Mouse (Mus musculus) CH12.LX (cell line): ENCODE measurements around the gene Clic4. TPM values are rescaled to one million over a fixed set of nuclear protein-coding genes. Genes with fewer than 3 reads are reported as not detected.

Experiments used
- DNase-seq: peaks from one replicate; pipeline ENCODE4 v3.0.0-alpha.2; 2013; ENCODE audit errors: extremely low read depth
- H3K27ac ChIP-seq: 2 replicates; pipeline ENCODE4 v1.5.1; 2012; ENCODE audit warnings: low read depth, mild to moderate bottlenecking, control low read depth, moderate library complexity; ENCODE audit not compliant: insufficient read depth
- H3K27me3 ChIP-seq: replicated peaks from 2 replicates; pipeline ENCODE3; 2012; ENCODE audit warnings: inconsistent platforms
- H3K36me3 ChIP-seq, 2 experiments: replicated peaks in 1 of 2; 2 replicates each; pipeline versions ENCODE3 to v1.6.1; 2012; ENCODE audit warnings: inconsistent platforms in 1 of 2, low read length in 1 of 2, mild to moderate bottlenecking in 1 of 2, mixed read lengths in 1 of 2, moderate library complexity in 1 of 2; ENCODE audit not compliant: control insufficient read depth in 1 of 2, insufficient read depth in 1 of 2
- H3K4me1 ChIP-seq, 2 experiments: 2 replicates each; pipeline ENCODE4 v1.6.1; 2012; ENCODE audit warnings: inconsistent platforms in 1 of 2, moderate library complexity in 1 of 2; ENCODE audit not compliant: insufficient read depth in 2 of 2, control insufficient read depth in 1 of 2
- H3K4me2 ChIP-seq: 2 replicates; pipeline ENCODE4 v1.6.1; 2012; ENCODE audit warnings: low read depth, mild to moderate bottlenecking, control low read depth; ENCODE audit not compliant: poor library complexity, insufficient read depth, severe bottlenecking
- H3K4me3 ChIP-seq, 3 experiments: fragments of 150-350 bp in 1 of 3; sonication (generic) in 1 of 3; replicated peaks in 1 of 3; 2 replicates each; pipeline versions ENCODE3 to v1.5.1; 2011 to 2012; ENCODE audit warnings: low read depth in 2 of 3, low read length in 2 of 3, mild to moderate bottlenecking in 2 of 3, moderate library complexity in 2 of 3, control low read depth in 1 of 3, improper control_type of control experiment in 1 of 3, inconsistent platforms in 1 of 3, mixed read lengths in 1 of 3; ENCODE audit not compliant: poor library complexity in 1 of 3
- H3K79me2 ChIP-seq: replicated peaks from 2 replicates; pipeline ENCODE4 v1.6.1; 2012; ENCODE audit warnings: mild to moderate bottlenecking, moderate library complexity; ENCODE audit not compliant: control insufficient read depth, poor library complexity, insufficient read depth, severe bottlenecking; ENCODE audit errors: extremely low read depth
- H3K9ac ChIP-seq: 2 replicates; pipeline ENCODE4 v1.6.1; 2012; ENCODE audit warnings: low read depth, mild to moderate bottlenecking, control low read depth, moderate library complexity; ENCODE audit not compliant: insufficient read depth
- H3K9me3 ChIP-seq: replicated peaks from 2 replicates; pipeline ENCODE3; 2012; ENCODE audit warnings: low read length, inconsistent platforms, mixed read lengths
- CHD2 ChIP-seq: IDR thresholded peaks from 2 replicates; pipeline ENCODE4 v1.6.1; 2011; ENCODE audit warnings: low read length, improper control_type of control experiment
- ELF1 ChIP-seq: IDR thresholded peaks from 2 replicates; pipeline ENCODE4 v1.6.1; 2014; ENCODE audit warnings: low read depth, mild to moderate bottlenecking, inconsistent platforms, low read length, improper control_type of control experiment
- GABPA ChIP-seq: IDR thresholded peaks from 2 replicates; pipeline ENCODE4 v1.6.1; 2012; ENCODE audit warnings: low read depth, low read length, improper control_type of control experiment, inconsistent platforms; ENCODE audit not compliant: insufficient replicate concordance
- HCFC1 ChIP-seq: IDR thresholded peaks from 2 replicates; pipeline ENCODE4 v1.6.1; 2012; ENCODE audit warnings: low read depth, mild to moderate bottlenecking, inconsistent platforms, low read length, improper control_type of control experiment
- JUN ChIP-seq: IDR thresholded peaks from 2 replicates; pipeline ENCODE4 v1.6.1; 2011; ENCODE audit warnings: low read depth, mild to moderate bottlenecking, low read length, improper control_type of control experiment, moderate library complexity; ENCODE audit not compliant: insufficient read depth
- JUND ChIP-seq: conservative IDR thresholded peaks from 2 replicates; pipeline ENCODE4 v1.6.1; 2011; ENCODE audit warnings: low read depth, low read length, improper control_type of control experiment
- KAT2A ChIP-seq: IDR thresholded peaks from 2 replicates; pipeline ENCODE4 v1.6.1; 2012; ENCODE audit warnings: low read length, improper control_type of control experiment, inconsistent platforms; ENCODE audit not compliant: insufficient replicate concordance
- MAFK ChIP-seq: IDR thresholded peaks from 2 replicates; pipeline ENCODE4 v1.6.1; 2011; ENCODE audit warnings: low read length, improper control_type of control experiment; ENCODE audit not compliant: insufficient replicate concordance
- MAZ ChIP-seq: IDR thresholded peaks from 2 replicates; pipeline ENCODE4 v1.6.1; 2012; ENCODE audit warnings: low read depth, mild to moderate bottlenecking, inconsistent platforms, low read length, improper control_type of control experiment, moderate library complexity
- MXI1 ChIP-seq: IDR thresholded peaks from 2 replicates; pipeline ENCODE4 v1.6.1; 2011; ENCODE audit warnings: mild to moderate bottlenecking, low read depth, low read length, improper control_type of control experiment
- MYC ChIP-seq: IDR thresholded peaks from 2 replicates; pipeline ENCODE4 v1.6.1; 2011; ENCODE audit warnings: low read depth, mild to moderate bottlenecking, improper control_type of control experiment, low read length
- NRF1 ChIP-seq: IDR thresholded peaks from 2 replicates; pipeline ENCODE4 v1.6.1; 2014; ENCODE audit warnings: low read depth, mild to moderate bottlenecking, inconsistent platforms, low read length, improper control_type of control experiment, moderate library complexity
- POLR2A ChIP-seq: IDR thresholded peaks from 2 replicates; pipeline ENCODE4 v1.6.1; 2011; ENCODE audit warnings: low read depth, mild to moderate bottlenecking, improper control_type of control experiment, low read length
- RCOR1 ChIP-seq: conservative IDR thresholded peaks from 2 replicates; pipeline ENCODE4 v1.6.1; 2012; ENCODE audit warnings: low read depth, mild to moderate bottlenecking, inconsistent platforms, low read length, improper control_type of control experiment
- SIN3A ChIP-seq: IDR thresholded peaks from 2 replicates; pipeline ENCODE4 v1.6.1; 2012; ENCODE audit warnings: low read length, improper control_type of control experiment, inconsistent platforms
- SMC3 ChIP-seq: IDR thresholded peaks from 2 replicates; pipeline ENCODE4 v1.6.1; 2011; ENCODE audit warnings: low read depth, low read length, improper control_type of control experiment
- TBP ChIP-seq: conservative IDR thresholded peaks from 2 replicates; pipeline ENCODE4 v1.6.1; 2011; ENCODE audit warnings: low read depth, low read length, improper control_type of control experiment
- TCF12 ChIP-seq: IDR thresholded peaks from 2 replicates; pipeline ENCODE4 v1.6.1; 2014; ENCODE audit warnings: low read depth, mild to moderate bottlenecking, inconsistent platforms, low read length, improper control_type of control experiment
- UBTF ChIP-seq: IDR thresholded peaks from 2 replicates; pipeline ENCODE4 v1.6.1; 2012; ENCODE audit warnings: low read depth, mild to moderate bottlenecking, inconsistent platforms, low read length, improper control_type of control experiment, moderate library complexity
- USF1 ChIP-seq: IDR thresholded peaks from 2 replicates; pipeline ENCODE4 v1.6.1; 2014; ENCODE audit warnings: low read depth, mild to moderate bottlenecking, inconsistent platforms, low read length, improper control_type of control experiment
- ZC3H11A ChIP-seq: IDR thresholded peaks from 2 replicates; pipeline ENCODE4 v1.6.1; 2012; ENCODE audit warnings: low read depth, mild to moderate bottlenecking, inconsistent platforms, low read length, improper control_type of control experiment
- ZNF384 ChIP-seq: IDR thresholded peaks from 2 replicates; pipeline ENCODE4 v1.6.1; 2012; ENCODE audit warnings: low read depth, low read length, improper control_type of control experiment, inconsistent platforms
- dilution Hi-C: fragments of 300-500 bp; cut with MboI; formaldehyde crosslinking; loops from 2 replicates; pipeline ENCODE4 v1.14.3; 2020; ENCODE audit warnings: low sequenced_read_pairs; ENCODE audit not compliant: extremely low pct_unique_long_range_greater_than_20kb, extremely low pct_ligation_motif_present
- in situ Hi-C: fragments of 300-500 bp; cut with MboI; formaldehyde crosslinking; loops from 3 replicates; pipeline ENCODE4 v1.14.3; 2019; ENCODE audit warnings: low sequenced_read_pairs, low pct_ligation_motif_present, low pct_unique_long_range_greater_than_20kb, mixed read lengths
- polyA plus RNA-seq: library from polyadenylated mRNA; unstranded; fragments of >175 nt; gene quantifications from 2 replicates; pipeline ENCODE4 v1.2.1, GENCODE M21; 2012; ENCODE audit warnings: low read depth; ENCODE audit not compliant: insufficient read length
- total RNA-seq, 2 experiments: library from RNA; depleted of rRNA; stranded (reverse); fragments of 300-350 nt in 1 of 2; fragments of >200 nt in 1 of 2; gene quantifications; 2 replicates each; pipeline ENCODE4 v1.2.3; 2012 to 2014

Gene Clic4
- total and polyA plus RNA-seq, 3 experiments = 154 to 214 (median 199) TPM

- no peak overlapping the region for H3K4me3 ChIP-seq
- H3K36me3 ChIP-seq = peaks cover 2 to 8% of the 10 kb centered on the region in 2 experiments
- dilution Hi-C loops = no loop called here
- TF ChIP-seq KAT2A (no peak), CHD2 (no peak), ZNF384 (no peak), SMC3 (no peak), MAFK (no peak), TBP (no peak), UBTF (no peak), MXI1 (no peak), TCF12 (no peak), USF1 (no peak), RCOR1 (no peak), ELF1 (no peak), MAZ (no peak), GABPA (no peak), ZC3H11A (no peak), POLR2A (no peak), JUND (no peak), JUN (no peak)
- H3K9me3 ChIP-seq = peaks cover under 1% of the 10 kb centered on the region
- no peak for DNase-seq
- no peaks in the 10 kb centered on the region for H3K79me2 ChIP-seq
- no peaks in the 10 kb centered on the region for H3K27me3 ChIP-seq
- no peak overlapping the region for H3K4me2 ChIP-seq
- no peak overlapping the region for H3K9ac ChIP-seq
- in situ Hi-C loops = loop anchor here (5.0 to 10.0 kb wide), 3 partner anchors 32 to 235 kb away; no protein-coding TSS in a partner anchor
- H3K27ac ChIP-seq = no peak overlapping the region
- H3K4me1 ChIP-seq = peaks cover 28 to 67% of the 10 kb centered on the region in 2 experiments
Observed at GRCm38 (mm10) chr4:135309726-135310125, 37.1 kb upstream of the Clic4 start.

GRCm38 (mm10) chr4:135309112-135309659 is 36.6 kb upstream of the Clic4 start:
- in situ Hi-C loops = no loop called here
- no peaks in the 10 kb centered on the region for H3K27me3 ChIP-seq
- TF ChIP-seq SMC3 = no peak
- no peak for TF ChIP-seq MYC
- no peak for TF ChIP-seq GABPA
- no peak for TF ChIP-seq ZNF384
- no peak for TF ChIP-seq TBP
- no peak for TF ChIP-seq ZC3H11A
- no peak for TF ChIP-seq HCFC1
- no peak for TF ChIP-seq NRF1
- no peak for TF ChIP-seq SIN3A
- TF ChIP-seq JUN = no peak
- TF ChIP-seq, all 38 proteins: peak for 0
- Histone ChIP-seq H3K4me2 (no peak overlapping the region), H3K27ac (no peak overlapping the region), H3K36me3 (peaks cover 0 to 3% of the 10 kb centered on the region in 2 experiments), H3K9ac (no peak overlapping the region), H3K4me3 (no peak overlapping the region), H3K79me2 (no peaks in the 10 kb centered on the region), H3K4me1 (peaks cover 22 to 62% of the 10 kb centered on the region in 2 experiments), H3K9me3 (no peaks in the 10 kb centered on the region)
- DNase-seq = no peak
- dilution Hi-C loops = no loop called here
